Comparison of ENCODE assay signal across 9 mouse cellular contexts in the genomic region with DNA sequence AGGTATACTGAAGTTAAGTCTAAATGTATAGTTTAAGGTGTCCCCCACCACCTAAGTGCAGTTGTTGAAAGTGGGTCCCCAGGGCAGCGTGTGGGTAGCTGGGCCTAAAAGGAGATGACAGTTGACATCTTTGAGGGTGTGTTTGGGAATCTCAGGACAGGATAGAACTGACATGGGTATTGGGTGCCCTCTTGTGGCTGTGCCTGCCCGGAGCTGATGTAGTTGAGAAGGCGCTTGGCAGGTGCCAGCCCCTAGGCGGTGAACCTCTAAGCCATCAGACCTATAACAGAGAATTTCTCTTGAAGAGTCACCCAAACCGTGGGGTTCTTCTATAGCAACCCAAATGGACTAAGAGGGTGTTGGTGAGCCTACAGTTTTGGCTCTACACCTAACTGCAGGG. TPM values are rescaled to one million over a fixed set of nuclear protein-coding genes. Genes with fewer than 3 reads are reported as not detected.
DNase-seq lines count a peak whose midpoint lies in the region; ATAC-seq lines count a peak whose summit lies in the region.
"Had no signal": no experiment of that assay in that cellular context is flagged by ENCODE, and none has a peak within 500 bp of the region (broad histone marks: within the 10 kb centered on the region; RNA-seq: fewer than 3 reads in every experiment).

No protein-coding gene starts in this region.

- H3K9ac ChIP-seq in hindbrain, embryonic 16.5 days (ENCODE audit: low read depth, low read length), result no peak overlapping the region
- H3K9ac ChIP-seq: limb, embryonic 13.5 days had no signal

- H3K27me3 ChIP-seq in hindbrain, embryonic 16.5 days (replicated peaks; ENCODE audit: control insufficient read depth, insufficient read depth, low read length), result no peaks in the 10 kb centered on the region
- H3K27me3 ChIP-seq: limb, embryonic 13.5 days had no signal

- 4% methylated on average over 5 of the region's 5 CpGs for WGBS in hindbrain, embryonic 16.5 days

- H3K4me1 ChIP-seq in hindbrain, embryonic 16.5 days (ENCODE audit: control insufficient read depth, insufficient read depth, low read depth, low read length), result no peaks in the 10 kb centered on the region
- H3K4me1 ChIP-seq: limb, embryonic 13.5 days had no signal

- DNase-seq in Muller cell, postnatal 12 days (ENCODE audit: inconsistent ontology term), result peak; percentile 67
- peak; percentile 93 for DNase-seq in cerebellum, adult 9-10 months
- DNase-seq in frontal cortex, postnatal 10 days (ENCODE audit: low spot score in 2 of 2), result peak; percentile 43 to 74
- peak; percentile 77 to 79 for DNase-seq in layer of hippocampus, postnatal 36 days
- DNase-seq in right cerebral cortex, postnatal 14 days, result peak; percentile 78
- peak; percentile 67 for DNase-seq in urinary bladder, postnatal 25 days (ENCODE audit: low spot score)

- peak; percentile 90 for ATAC-seq in hindbrain, embryonic 16.5 days
- peak; percentile 99 for ATAC-seq in megakaryocyte progenitor cell, adult 5-6 weeks (replicated peaks; ENCODE audit: poor library complexity)

- no peak overlapping the region for H3K27ac ChIP-seq in hindbrain, embryonic 16.5 days (ENCODE audit: low read depth, low read length)
- H3K27ac ChIP-seq: limb, embryonic 13.5 days had no signal

- no peak overlapping the region for H3K4me3 ChIP-seq in hindbrain, embryonic 16.5 days (ENCODE audit: low read length)
- H3K4me3 ChIP-seq: limb, embryonic 13.5 days had no signal

- H3K4me2 ChIP-seq in hindbrain, embryonic 16.5 days (ENCODE audit: low read length), result no peak overlapping the region
- H3K4me2 ChIP-seq: limb, embryonic 13.5 days had no signal

- H3K9me3 ChIP-seq in hindbrain, embryonic 16.5 days (ENCODE audit: control insufficient read depth, low read length), result no peaks in the 10 kb centered on the region
- H3K9me3 ChIP-seq: limb, embryonic 13.5 days had no signal

- H3K36me3 ChIP-seq in hindbrain, embryonic 16.5 days (ENCODE audit: control insufficient read depth, insufficient read depth, low read length), result no peaks in the 10 kb centered on the region
- H3K36me3 ChIP-seq: limb, embryonic 13.5 days had no signal

RNA-seq across cellular contexts. Expression of gene Pbld1, which starts 6.0 kb away (rescaled TPM):
- polyA plus RNA-seq in hindbrain, embryonic 16.5 days (2015; fragmentation: Nextera tagmentation; extraction: Ambion mirVana), result 0.44 and 0.75 TPM in 2 replicates
- 1 to 10 TPM in 1 of 2 experiments, under 1 TPM in 1; 0.30 to 1.1 TPM for total RNA-seq in layer of hippocampus, postnatal 36 days (2021)
- total RNA-seq in megakaryocyte progenitor cell, adult 5-6 weeks (2015), result 0.27 and 0.32 TPM in 2 replicates
- 0.17 TPM in 1 of 2 replicates, not detected in the other for total RNA-seq in megakaryocyte progenitor cell, adult 5-6 weeks (2017)

RNA-seq across cellular contexts. Expression of gene Atoh7, which starts 33.5 kb away (rescaled TPM):
- 3.0 TPM in 2 replicates for polyA plus RNA-seq in hindbrain, embryonic 16.5 days (2015; fragmentation: Nextera tagmentation; extraction: Ambion mirVana)
- total RNA-seq in layer of hippocampus, postnatal 36 days (2021), result 1 to 10 TPM; 1.6 to 2.5 TPM
- not detected in 2 replicates for total RNA-seq in megakaryocyte progenitor cell, adult 5-6 weeks (2015)
- total RNA-seq in megakaryocyte progenitor cell, adult 5-6 weeks (2017), result not detected in 2 replicates

RNA-seq across cellular contexts. Expression of gene Pbld2, which starts 41.9 kb away (rescaled TPM):
- 0.68 and 0.94 TPM in 2 replicates for polyA plus RNA-seq in hindbrain, embryonic 16.5 days (2015; fragmentation: Nextera tagmentation; extraction: Ambion mirVana)
- 1 to 10 TPM; 1.7 to 2.3 TPM for total RNA-seq in layer of hippocampus, postnatal 36 days (2021)
- total RNA-seq in megakaryocyte progenitor cell, adult 5-6 weeks (2015), result 0.66 TPM in 1 of 2 replicates, not detected in the other
- total RNA-seq in megakaryocyte progenitor cell, adult 5-6 weeks (2017), result not detected in 2 replicates

RNA-seq across cellular contexts. Expression of gene Hnrnph3, which starts 42.0 kb away (rescaled TPM):
- polyA plus RNA-seq in hindbrain, embryonic 16.5 days (2015; fragmentation: Nextera tagmentation; extraction: Ambion mirVana), result 114 and 121 TPM in 2 replicates
- 10 to 100 TPM; 52.9 to 60.8 TPM for total RNA-seq in layer of hippocampus, postnatal 36 days (2021)
- 20.2 and 28.5 TPM in 2 replicates for total RNA-seq in megakaryocyte progenitor cell, adult 5-6 weeks (2015)
- 23.9 and 51.9 TPM in 2 replicates for total RNA-seq in megakaryocyte progenitor cell, adult 5-6 weeks (2017)
